Mouse (Mus musculus) small intestine, adult 2 months (tissue): ENCODE data around the gene Phykpl.

Experiments
- CTCF ChIP-seq: fragments of 200-500 bp; IDR thresholded peaks from 2 replicates; pipeline ENCODE4 v1.5.1; 2012; ENCODE audit warnings: low read depth, mild to moderate bottlenecking, control low read depth, inconsistent platforms, low read length, moderate library complexity, mixed read lengths; ENCODE audit not compliant: insufficient replicate concordance, insufficient read length; ENCODE audit errors: extremely low read depth
- POLR2A ChIP-seq: fragments of 200-500 bp; IDR thresholded peaks from 2 replicates; pipeline ENCODE4 v1.6.1; 2012; ENCODE audit warnings: low read depth, mild to moderate bottlenecking, control low read depth, inconsistent platforms, low read length, moderate library complexity

DNA sequence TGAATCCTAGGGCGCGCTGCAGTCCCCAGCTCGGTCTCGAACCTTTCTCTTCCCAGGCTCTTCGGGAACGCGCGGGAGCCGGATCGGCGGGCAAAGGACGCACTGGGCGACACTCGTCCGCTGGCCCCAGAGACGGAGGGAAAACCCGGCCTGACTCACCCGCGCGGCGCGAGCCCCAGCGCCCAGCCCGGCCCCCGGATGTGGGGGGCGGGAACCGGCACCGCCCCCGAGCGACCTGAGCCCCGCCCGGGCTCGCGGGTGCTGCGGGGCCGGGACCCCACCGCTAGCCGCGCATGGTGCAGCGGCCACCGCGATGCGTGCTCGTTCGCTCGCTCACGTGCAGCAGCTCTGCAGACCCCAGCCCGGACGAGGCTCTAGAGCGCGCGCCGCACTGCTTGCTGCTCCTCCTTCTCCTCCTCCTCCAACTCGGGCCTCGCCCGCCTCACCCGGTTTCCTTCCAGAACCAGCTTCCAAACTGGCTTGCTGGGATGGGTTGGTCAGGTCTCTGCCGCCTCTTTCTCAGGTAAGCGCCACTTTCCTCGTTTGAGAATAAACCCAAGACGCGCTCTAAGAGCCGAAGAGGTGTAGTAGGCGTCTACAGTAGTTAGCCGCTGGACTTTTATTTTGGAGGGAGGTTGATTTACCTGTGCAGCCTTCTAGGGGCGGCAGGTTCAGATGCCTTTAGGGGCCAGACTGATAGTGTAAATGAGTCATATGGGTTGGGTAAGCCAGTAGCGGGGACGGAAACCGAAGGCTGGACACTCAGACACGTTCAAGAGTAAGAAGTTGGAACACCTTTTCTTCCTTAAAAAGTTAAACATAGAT, 66.3 kb downstream of the Phykpl start, which contains the start of the genes N4bp3 and D930048N14Rik:
- TF ChIP-seq CTCF, result no peak
- no peak; the same call in 1 of the 2 replicates for TF ChIP-seq POLR2A
